Mouse (Mus musculus) kidney, adult 2 months (tissue): ENCODE data around the gene Mpzl3. TPM values are rescaled to one million over a fixed set of nuclear protein-coding genes. Genes with fewer than 3 reads are reported as not detected.

Experiments
- DNase-seq: peaks from one replicate; pipeline ENCODE4 v3.0.0; 2021
- H3K27ac ChIP-seq: fragments of 200-500 bp; 2 replicates; pipeline ENCODE4 v1.5.1; 2012; ENCODE audit warnings: low read depth, low read length, control low read depth, inconsistent platforms; ENCODE audit not compliant: insufficient read depth
- H3K27me3 ChIP-seq: fragments of 200-500 bp; replicated peaks from 2 replicates; pipeline ENCODE4 v1.6.1; 2012; ENCODE audit warnings: mild to moderate bottlenecking, moderate library complexity, low read length, inconsistent platforms; ENCODE audit not compliant: control insufficient read depth, insufficient read depth
- H3K36me3 ChIP-seq: fragments of 200-500 bp; 2 replicates; pipeline ENCODE4 v1.6.1; 2012; ENCODE audit warnings: mild to moderate bottlenecking, moderate library complexity, low read length, inconsistent platforms; ENCODE audit not compliant: control insufficient read depth, insufficient read depth
- H3K4me1 ChIP-seq: fragments of 200-500 bp; 2 replicates; pipeline ENCODE4 v1.6.1; 2011; ENCODE audit warnings: low read length; ENCODE audit not compliant: control insufficient read depth, insufficient read depth
- H3K4me3 ChIP-seq: fragments of 200-500 bp; 2 replicates; pipeline ENCODE4 v1.5.1; 2011; ENCODE audit warnings: mild to moderate bottlenecking, low read depth, low read length, control low read depth; ENCODE audit not compliant: insufficient read depth
- CTCF ChIP-seq: fragments of 200-500 bp; conservative IDR thresholded peaks from 2 replicates; pipeline ENCODE4 v1.5.1; 2011; ENCODE audit warnings: low read depth, mild to moderate bottlenecking, control low read depth, low read length, moderate library complexity, mixed read lengths; ENCODE audit not compliant: insufficient read depth, insufficient read length
- POLR2A ChIP-seq: fragments of 200-500 bp; IDR thresholded peaks from one replicate; pipeline ENCODE4 v1.6.1; 2011; ENCODE audit warnings: low read depth, low read length, control low read depth
- WGBS: fragments of 180-500 bp; shearing (Covaris S2); methylation state at CpG from one replicate; pipeline ENCODE4 v1.1.7; 2018; 5-methylcytosine and 5-hydroxymethylcytosine counted together
- polyA plus RNA-seq: library from polyadenylated mRNA; depleted of rRNA; stranded (reverse); fragments of >200 nt; gene quantifications from 2 replicates; pipeline ENCODE4 v1.2.3, GENCODE M21; 2012; rRNA removed

Gene Mpzl3
- polyA plus RNA-seq = 2.6 TPM in 2 replicates

DNA sequence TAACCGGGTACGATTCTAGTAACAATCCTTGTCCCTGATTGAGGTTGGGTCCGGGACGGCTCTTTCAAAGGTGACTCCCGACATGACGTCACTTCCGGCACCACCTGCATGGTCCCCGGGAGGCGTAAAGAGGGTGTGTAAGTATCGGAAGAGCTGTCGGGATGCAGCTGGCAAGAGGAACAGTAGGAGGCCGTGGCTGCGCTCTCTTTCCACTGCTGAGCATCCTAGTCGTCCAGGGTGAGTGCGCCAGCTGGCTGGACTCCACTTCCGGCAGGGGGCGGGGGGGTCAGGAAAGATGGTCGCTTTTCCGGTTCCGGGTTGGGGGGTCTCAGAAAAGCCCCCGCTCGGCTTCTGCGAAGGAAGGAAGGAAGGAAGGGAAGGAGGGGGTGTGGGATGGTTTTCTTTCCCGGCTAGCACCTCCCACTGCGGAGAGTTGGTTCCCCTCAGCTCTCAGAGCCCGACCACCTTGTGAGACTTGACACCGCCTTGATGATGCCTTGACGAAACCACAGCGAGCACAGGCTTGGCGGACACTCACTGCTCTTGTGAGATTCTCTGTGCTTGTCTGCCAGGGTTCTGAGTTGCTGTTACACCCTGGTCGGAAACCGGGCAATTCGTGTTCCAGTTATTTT is at the start of gene Mpzl3:
Gene Mpzl3 (plus strand): TSS at position 105 of the 632 bp plus-strand sequence.
- TF ChIP-seq POLR2A = no peak
- no peak for TF ChIP-seq CTCF
- Histone ChIP-seq H3K4me3 (peak within 1 kb of the TSS; percentile 92), H3K36me3 (no peaks in the 10 kb centered on the region), H3K27me3 (no peaks in the 10 kb centered on the region), H3K4me1 (no peaks in the 10 kb centered on the region), H3K27ac (peak within 1 kb of the TSS; percentile 96)
- DNase-seq = peak; percentile 90
- under 1% methylated on average over 33 of the region's 33 CpGs for WGBS

DNA sequence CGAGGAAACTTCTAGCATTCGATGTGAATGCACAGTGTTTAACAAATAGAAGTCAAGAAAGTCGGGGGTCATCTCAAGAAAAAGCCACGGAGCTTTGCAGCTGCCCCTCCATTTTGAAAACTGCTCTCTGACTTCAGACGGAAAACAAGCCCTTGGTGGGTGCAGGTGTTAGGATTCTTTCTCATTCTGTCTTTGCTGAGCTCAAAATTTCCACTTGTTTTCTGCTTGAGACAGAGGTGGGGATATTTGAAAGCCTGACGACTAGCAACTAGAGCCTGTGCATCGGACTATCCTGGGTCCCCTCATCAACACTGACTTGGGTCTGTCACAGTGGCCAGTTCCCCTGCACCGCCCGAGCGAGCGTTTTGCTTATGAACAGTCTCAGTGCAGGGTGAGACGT is 47.6 kb upstream of the Mpzl3 start:
- Histone ChIP-seq H3K36me3 (no peaks in the 10 kb centered on the region), H3K27ac (no peak overlapping the region), H3K4me1 (no peaks in the 10 kb centered on the region), H3K27me3 (no peaks in the 10 kb centered on the region; the same call in 1 of the 2 replicates), H3K4me3 (no peak overlapping the region)
- 70% methylated on average over 12 of the region's 12 CpGs for WGBS
- TF ChIP-seq CTCF (no peak), POLR2A (no peak)
- no peak for DNase-seq

DNA sequence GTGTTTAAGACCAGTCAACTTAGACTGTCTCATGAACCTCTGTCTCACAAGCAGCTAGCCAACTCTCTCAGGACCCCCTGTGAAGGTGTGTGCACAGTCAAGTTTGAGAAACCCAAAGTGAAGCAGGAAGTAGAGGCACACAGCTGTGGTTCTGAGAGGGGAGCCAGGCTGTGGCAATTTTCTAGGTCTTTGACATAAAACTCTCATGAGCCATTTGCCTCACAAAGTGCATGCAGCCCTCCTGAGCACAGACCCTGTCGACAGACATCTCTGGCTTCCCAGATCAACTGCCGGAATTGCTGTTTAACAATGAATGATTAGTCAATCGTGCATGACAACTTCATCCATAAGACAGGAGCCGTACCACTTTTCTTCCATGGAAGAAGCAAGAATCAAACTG is 46.6 kb upstream of the Mpzl3 start:
- Histone ChIP-seq H3K27me3 (no peaks in the 10 kb centered on the region), H3K4me1 (no peaks in the 10 kb centered on the region), H3K36me3 (no peaks in the 10 kb centered on the region), H3K27ac (no peak overlapping the region), H3K4me3 (no peak overlapping the region)
- TF ChIP-seq CTCF = no peak
- TF ChIP-seq POLR2A = no peak
- WGBS = 77% methylated on average over 4 of the region's 4 CpGs
- no peak for DNase-seq

DNA sequence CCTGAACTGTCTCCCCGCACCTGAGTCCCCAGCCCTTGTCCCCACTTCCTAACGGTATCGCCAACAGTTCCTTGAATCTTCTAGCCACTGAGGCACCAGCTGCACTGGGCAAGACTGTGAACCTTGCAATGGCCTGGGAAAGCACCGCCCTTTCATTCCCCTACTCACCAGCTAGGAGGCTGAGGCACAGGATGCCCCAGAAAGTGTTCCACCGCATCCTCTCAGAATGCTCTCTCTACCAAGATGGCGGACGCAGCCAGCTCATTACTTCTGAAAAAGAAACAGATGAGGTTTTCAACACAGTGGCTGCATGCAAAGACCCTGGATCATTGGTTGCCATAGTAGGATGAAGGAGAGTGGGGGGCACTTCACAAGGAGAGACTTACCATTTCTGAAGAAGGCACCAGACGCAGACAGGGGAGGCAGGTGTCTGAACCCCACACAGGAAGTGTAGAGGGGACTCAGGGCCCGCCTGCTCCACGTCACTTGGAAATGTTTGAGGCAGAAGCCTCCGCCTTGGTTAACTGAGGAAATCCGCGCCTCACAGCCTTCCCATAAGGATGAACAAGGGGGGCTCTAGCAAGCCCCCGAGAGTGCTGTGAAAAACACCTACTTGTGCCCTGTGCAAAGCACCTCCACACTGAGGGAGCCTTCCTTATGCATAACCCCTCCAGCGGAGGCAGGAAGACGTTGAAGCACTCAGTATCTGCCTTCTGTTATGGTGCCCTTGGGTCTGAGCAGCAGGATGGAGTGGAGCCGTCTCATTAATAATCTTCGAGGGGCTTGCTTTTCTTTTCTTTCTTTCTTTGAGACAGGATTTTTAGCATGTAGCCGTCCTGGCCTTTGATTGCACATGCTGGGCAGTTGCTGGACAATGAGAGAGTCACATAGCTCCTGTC is 45.6 kb upstream of the Mpzl3 start, which contains the start of gene Cd3e:
Gene Cd3e (minus strand): TSS at position 448 of the 899 bp plus-strand sequence.
- TF ChIP-seq CTCF (no peak), POLR2A (no peak)
- DNase-seq = no peak
- WGBS = 86% methylated on average over 19 of the region's 19 CpGs
- no peak within 1 kb of the TSS for H3K4me3 ChIP-seq
- no peaks in the 10 kb centered on the region for H3K4me1 ChIP-seq
- H3K27ac ChIP-seq = no peak within 1 kb of the TSS
- no peaks in the 10 kb centered on the region for H3K36me3 ChIP-seq
- no peaks in the 10 kb centered on the region for H3K27me3 ChIP-seq

DNA sequence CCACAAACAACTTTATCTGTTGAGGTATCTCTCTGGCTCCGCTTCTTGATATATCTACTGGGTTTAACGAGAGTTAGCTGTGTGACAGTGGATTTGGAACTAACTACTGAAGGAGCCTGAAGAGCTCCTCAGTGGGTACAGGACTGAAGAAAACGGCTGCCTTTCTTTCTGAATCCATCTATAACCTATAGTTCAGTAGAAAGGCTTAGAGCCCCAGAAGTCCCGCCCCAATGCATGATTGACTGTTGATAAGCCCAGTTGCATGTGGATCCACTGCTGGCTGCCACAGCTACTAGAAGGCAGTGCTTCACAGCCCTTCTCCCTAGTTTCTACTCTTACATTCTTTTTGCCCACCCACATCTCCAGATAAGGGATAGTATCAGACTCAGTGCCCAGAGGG is 44.5 kb upstream of the Mpzl3 start:
- Histone ChIP-seq H3K27me3 (no peaks in the 10 kb centered on the region), H3K4me3 (no peak overlapping the region), H3K36me3 (no peaks in the 10 kb centered on the region), H3K27ac (no peak overlapping the region), H3K4me1 (no peaks in the 10 kb centered on the region)
- no peak for TF ChIP-seq POLR2A
- 73% methylated on average over 4 of the region's 4 CpGs for WGBS
- DNase-seq = no peak

DNA sequence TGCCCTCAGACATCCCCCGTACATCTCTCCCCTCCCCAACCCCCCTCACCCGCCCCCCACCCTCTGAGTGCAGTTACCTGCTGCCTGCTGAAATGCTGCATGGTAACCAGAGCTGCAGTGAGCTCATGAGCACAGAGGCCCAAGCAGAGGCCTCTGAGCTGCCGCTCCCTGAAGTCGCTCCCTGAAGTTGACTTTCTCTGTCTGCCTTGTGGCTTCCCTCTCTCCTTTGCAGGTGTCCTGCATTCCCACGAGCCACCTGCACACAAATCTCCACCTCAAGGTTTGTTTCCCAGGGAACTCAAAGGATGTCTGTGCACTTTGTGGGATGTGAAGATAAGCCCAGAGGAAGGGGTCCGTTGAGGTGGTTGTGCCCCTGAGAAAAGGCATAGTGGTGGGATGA is 43.7 kb upstream of the Mpzl3 start:
- 50% methylated on average over 6 of the region's 6 CpGs for WGBS
- TF ChIP-seq POLR2A (no peak), CTCF (no peak)
- Histone ChIP-seq H3K36me3 (no peaks in the 10 kb centered on the region), H3K27ac (no peak overlapping the region), H3K4me3 (no peak overlapping the region), H3K27me3 (no peaks in the 10 kb centered on the region), H3K4me1 (no peaks in the 10 kb centered on the region)
- no peak for DNase-seq

DNA sequence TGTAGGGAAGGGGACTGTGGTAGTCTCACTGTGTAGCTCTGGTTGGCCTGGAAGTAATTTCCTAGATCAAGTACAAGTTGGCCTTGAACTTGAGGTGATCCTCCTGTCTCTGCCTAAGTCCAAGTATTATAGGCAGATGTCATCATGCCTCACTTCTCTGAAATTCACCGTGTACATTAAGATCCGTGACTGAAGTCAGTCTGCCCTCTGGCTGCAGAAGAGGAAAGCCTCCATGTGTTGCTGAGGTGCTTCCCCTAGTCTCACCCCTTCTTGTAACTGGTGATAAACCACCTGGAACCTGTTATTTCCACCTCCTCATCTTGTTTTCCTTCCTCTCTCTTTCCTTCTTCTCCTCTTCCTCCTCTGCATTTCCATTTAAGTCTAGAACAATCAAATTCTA is 40.1 kb upstream of the Mpzl3 start:
- Histone ChIP-seq H3K27ac (no peak overlapping the region), H3K36me3 (no peaks in the 10 kb centered on the region), H3K4me1 (no peaks in the 10 kb centered on the region), H3K27me3 (no peaks in the 10 kb centered on the region), H3K4me3 (no peak overlapping the region)
- WGBS = 36% methylated on average over 2 of the region's 2 CpGs
- no peak for DNase-seq
- no peak for TF ChIP-seq POLR2A
- no peak for TF ChIP-seq CTCF
